Mouse (Mus musculus) brain, adult 2 months (tissue): ENCODE measurements at regions not wholly inside any gene's neighbourhood (a gene's known extent, or its start where the extent isn't known, plus 50 kb on each side); places are given as distances from the start of the nearest gene placed in this dataset.

Experiments
- DNase-seq: peaks from one replicate; pipeline ENCODE4 v3.0.0; 2011; ENCODE audit warnings: low read depth, low spot score

DNA sequence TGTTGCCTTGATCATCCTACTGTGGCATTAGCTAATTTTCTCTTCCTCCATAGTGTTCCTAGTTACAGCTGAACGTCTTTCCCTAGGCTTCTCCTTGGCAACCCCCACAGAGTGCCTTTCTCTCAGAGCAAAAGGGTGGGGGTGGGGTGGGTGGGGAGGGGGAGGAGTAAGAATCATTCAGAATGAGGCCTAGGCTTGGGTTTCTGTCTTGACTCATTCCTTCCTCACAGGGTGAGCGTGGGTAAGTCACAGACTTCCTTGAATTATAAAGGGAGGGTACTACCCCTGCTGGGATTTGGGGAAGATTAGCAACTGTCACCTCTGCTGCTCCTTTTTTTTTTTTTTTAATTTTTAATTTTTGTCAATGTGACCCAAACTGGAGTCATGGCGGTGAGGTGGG, 114.5 kb downstream of the Dhx35 start:
- peak; percentile 65 for DNase-seq

GRCm38 (mm10) chr2:158910325-158910724, 115.7 kb downstream of the Dhx35 start:
- DNase-seq = peak; percentile 66

DNA sequence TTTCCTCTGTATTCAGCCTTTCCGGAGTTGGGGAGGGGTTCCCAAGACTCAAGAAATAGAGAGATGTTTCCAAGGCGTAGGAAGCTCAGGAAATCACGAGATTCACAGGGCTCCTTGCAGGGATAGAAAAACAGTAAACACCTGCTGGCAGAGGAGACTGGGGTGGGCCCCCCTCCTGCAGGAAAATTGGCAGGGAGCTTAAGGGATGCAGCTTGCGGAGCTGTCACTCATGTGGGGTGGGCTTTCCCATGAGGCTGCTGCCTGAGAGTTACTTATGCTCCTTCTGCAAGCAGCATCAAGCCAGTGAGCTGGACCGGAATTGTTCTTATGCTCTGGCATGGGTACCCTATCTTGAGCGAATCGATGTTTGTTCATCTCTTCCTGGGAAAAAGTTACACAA, 116.6 kb downstream of the Dhx35 start:
- peak; percentile 33 for DNase-seq

- DNase-seq = peak; percentile 72
Observed at GRCm38 (mm10) chr2:158912631-158913258, 118.1 kb downstream of the Dhx35 start.

DNA sequence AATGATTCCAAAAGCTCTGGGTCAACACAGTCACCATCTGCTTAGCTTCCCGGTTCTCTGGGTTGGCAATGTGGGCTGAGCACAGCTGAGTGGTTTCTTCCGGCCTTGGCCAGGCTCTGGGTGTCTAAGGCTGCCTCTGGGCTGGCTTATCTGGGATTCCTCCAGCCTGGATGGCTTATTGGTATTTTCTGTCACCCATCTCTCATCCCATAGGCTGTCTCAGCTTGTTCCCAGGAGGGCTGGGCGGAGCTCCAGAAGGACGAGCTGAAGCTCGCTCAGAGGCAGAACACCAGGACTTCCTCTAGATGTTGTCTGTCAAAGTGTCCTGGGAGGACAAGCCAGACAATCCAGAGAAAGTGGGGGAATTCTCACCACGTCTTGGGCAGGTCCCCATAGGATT, 122.8 kb downstream of the Dhx35 start:
- peak; percentile 75 for DNase-seq

DNA sequence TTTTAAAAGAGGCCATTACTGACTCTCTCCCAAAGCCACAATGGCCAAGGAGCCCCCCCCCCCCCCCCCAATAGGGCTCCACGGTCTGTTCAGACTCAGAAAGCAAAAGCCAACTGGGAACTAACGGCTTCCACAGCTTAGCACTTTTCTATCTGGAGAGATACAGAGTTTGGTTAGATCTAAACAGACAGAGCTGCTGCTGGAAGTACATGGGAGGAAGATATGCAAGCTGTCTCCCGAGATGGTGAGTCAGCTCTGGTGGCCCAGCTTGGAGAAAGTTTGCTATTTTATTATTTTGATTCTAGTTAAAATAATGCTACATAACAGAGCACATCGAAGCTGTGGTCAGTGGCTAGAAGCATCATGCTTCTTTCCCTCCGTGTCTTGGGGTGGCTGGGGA, 123.7 kb downstream of the Dhx35 start:
- DNase-seq = peak; percentile 62

DNA sequence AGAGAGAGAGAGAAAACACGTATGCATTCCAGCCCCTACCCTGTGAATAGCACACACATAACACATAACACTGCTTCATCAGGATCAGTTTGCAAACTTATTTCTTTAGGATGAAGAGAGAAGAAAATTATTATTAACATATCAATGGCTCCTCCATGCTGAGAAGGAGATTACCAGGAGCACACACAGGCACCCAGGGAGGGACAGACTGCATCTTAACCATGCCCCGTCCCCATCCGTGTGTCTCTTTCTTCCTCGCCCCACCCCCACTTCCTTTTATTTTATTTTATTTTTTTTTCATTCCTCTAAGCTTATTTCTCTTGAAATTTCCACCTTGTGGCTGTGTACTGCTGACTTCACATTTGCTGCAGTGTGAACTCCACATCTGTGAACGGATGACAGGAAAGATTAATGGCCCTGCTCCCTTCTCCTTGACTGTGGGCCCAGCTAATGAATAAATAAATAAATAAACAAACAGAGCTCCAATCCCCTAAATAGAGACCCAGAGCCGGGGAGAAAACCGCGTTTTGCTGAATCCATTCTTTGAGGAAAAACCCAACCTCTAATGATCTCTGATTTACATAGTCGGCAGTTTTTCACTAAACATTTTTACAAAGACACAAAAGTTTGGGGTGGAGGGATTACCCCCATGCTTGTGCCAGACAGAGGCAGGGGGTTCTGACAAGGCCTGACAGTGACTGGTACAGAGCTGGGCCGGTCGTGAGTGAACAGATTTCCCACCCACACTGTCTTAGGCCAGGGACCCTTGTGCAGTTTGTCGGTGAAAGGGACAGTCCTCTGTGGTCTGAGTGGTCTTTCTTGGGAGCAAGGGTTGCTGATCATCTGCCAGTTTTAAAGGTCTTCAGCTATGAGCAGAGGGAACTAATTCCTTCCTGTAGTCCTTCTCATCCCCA, 127.0 kb downstream of the Dhx35 start:
- no peak for DNase-seq

DNA sequence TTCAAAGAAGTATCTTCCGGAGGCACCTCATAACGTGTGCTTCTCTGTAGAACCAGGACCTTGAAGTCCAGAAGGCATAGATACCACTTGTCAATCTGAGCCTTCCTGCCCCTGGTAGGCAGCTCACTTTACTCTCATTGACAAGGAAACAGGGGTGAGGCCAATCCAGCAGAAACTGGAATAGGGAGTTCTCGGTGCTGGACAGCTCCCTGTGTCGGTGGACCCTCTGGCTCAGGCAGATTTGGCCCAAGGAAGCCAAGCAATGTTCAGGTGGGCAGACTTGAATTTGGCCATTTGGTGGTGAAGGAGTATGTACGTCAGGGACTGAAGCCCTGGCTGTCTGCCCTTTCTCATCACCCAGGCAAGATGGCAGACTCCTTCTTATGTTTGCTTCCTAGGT, 128.2 kb downstream of the Dhx35 start:
- no peak for DNase-seq

- no peak for DNase-seq
Observed at GRCm38 (mm10) chr2:158929507-158929906, 134.9 kb downstream of the Dhx35 start.

DNA sequence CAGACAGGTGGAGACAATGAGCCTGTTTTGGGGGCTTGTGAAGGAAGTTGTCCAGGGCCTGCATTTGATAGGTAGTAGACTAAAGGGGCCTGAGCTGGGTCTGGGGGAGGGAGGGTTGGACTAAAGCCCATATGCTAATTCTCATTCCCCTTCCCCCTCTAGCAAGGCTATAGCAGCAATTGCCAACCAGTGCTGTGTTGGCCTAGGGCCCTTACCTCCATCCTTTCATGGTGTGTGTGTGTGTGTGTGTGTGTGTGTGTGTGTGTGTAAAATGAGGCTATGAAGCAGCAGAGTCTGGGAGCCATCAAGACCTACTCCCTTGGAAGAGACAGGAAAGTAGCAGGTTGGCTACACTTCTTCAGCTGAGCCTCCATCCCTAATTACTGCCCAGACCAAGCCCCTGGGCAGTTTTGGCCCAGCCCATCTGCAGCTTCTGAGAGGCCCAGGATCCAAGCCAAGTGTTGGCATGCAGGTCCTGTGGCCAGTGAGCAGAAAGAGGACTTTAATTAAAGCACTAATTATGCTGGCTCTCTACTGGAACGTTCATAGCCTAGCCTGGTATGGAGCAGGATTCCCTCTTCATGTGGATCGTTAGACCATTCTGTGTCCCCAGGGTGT, 143.4 kb downstream of the Dhx35 start:
- no peak for DNase-seq

GRCm38 (mm10) chr2:158949418-158949817, 154.8 kb downstream of the Dhx35 start:
- DNase-seq = no peak

- DNase-seq = no peak
Observed at GRCm38 (mm10) chr2:158951061-158951460, 156.5 kb downstream of the Dhx35 start.

GRCm38 (mm10) chr2:158956888-158957287, 162.3 kb downstream of the Dhx35 start:
- DNase-seq = peak; percentile 3

DNA sequence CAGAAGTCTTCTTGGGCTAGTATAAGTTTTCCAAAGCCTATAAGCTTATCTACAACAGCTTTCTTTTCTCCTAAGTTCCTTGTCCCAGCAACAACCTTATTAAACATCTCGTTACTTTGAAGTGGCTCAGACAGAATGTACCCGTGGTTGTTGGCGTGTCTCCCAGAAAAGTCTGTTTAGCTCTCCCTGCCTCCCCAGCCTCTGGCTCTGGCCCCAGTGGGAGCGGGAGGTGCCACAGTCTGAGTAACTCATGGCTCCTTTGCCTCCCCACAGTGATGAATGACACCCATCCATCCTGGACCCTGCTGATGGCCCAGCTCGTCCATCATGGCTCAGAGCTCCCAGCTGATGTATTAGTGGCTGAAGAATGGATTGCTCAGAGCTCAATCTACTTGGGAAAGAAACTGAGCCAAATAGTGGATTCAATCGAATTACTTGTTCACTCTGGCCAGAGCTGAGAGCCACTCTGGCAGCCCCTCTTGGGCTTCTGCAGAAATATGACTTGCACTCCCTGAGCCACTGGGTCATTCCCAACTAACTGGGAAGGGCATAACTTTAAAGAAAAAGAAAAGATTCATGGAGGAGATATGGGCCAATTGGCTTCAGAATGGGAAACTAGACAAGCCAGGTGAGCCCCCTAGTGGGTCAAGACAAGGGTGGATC, 170.5 kb downstream of the Dhx35 start:
- DNase-seq = peak; percentile 87

GRCm38 (mm10) chr2:158972178-158972577, 177.6 kb downstream of the Dhx35 start:
- DNase-seq = no peak

- DNase-seq = peak; percentile 55
Observed at GRCm38 (mm10) chr2:158985529-158986148, 191.0 kb downstream of the Dhx35 start.

GRCm38 (mm10) chr2:159002481-159003186, 208.0 kb downstream of the Dhx35 start:
- no peak for DNase-seq

DNA sequence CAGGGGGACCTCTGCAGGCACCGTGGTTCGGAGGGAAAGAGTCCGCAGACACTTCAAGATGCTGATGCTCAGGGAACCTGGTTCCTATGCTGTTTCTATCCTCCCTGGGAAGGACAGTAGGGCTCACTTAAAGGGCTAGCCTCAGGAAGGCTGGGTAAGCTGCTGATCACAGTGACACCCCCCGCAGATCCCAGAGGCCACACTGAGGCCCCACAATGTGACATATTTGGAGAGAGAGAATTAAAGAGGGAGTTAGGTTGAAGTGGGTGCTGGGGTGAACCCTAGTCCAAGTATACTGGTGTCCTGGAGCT, 208.5 kb downstream of the Dhx35 start:
- no peak for DNase-seq

DNA sequence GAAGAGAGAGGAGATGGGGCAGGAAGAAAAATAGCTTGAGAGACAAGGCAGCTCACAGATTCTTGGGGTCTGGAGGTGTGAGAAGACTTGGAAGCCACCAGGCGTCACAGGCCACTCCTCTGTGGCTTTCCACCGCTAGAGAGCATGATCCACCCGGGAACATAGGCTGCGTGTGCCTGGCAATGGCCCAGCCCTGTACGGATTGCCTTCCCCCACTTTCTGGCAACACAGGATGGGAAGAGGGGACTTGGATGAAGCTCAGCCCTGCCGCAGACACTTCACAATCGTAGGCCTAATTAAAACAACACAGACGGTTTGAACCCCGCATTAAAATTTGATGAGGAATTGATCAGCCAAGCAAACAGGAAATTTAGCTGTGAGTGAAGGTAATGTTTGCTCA, 209.8 kb downstream of the Dhx35 start:
- peak; percentile 39 for DNase-seq

GRCm38 (mm10) chr2:159012725-159013124, 218.1 kb downstream of the Dhx35 start:
- DNase-seq = no peak

- no peak for DNase-seq
Observed at GRCm38 (mm10) chr2:159014553-159014952, 219.9 kb downstream of the Dhx35 start.
